7 mouse cellular contexts compared by ENCODE assay signal in genomic region chr16:31906896-31907295, GRCm38 (mm10). TPM values are rescaled to one million over a fixed set of nuclear protein-coding genes. Genes with fewer than 3 reads are reported as not detected.
DNase-seq lines count a peak whose midpoint lies in the region; ATAC-seq and TF ChIP-seq lines count a peak whose summit lies in the region.

No protein-coding gene starts in this region.

- peak overlapping the region; percentile 25 for H3K4me2 ChIP-seq in CH12.LX (ENCODE audit: insufficient read depth, low read depth, poor library complexity, severe bottlenecking)
- peak overlapping the region; percentile 38 for H3K4me2 ChIP-seq in forebrain, embryonic 13.5 days
- peak overlapping the region; percentile 46 for H3K4me2 ChIP-seq in intestine, embryonic 14.5 days (ENCODE audit: low read length)
- peak overlapping the region; percentile 45 for H3K4me2 ChIP-seq in lung, embryonic 15.5 days
- H3K4me2 ChIP-seq in stomach, postnatal 0 days (replicated peaks; ENCODE audit: low read depth), result peak overlapping the region; percentile 42

- TF ChIP-seq POLR2A in CH12.LX (IDR thresholded peaks at IDR 0.05; ENCODE audit: low read depth, low read length), result no peak

- TF ChIP-seq EP300 in CH12.LX (IDR thresholded peaks at IDR 0.05; ENCODE audit: low read length), result no peak
- no peak for TF ChIP-seq EP300 in stomach, postnatal 0 days (optimal IDR thresholded peaks at IDR 0.05)

- dilution Hi-C loops in CH12.LX (cut with MboI; ENCODE audit: extremely low pct_ligation_motif_present, extremely low pct_unique_long_range_greater_than_20kb, low sequenced_read_pairs), result no loop called here

- no peak for ATAC-seq in forebrain, embryonic 13.5 days
- ATAC-seq in intestine, embryonic 14.5 days (replicated peaks; ENCODE audit: low FRiP score, low TSS enrichment, low read depth), result 0 out of 2 replicates have a peak, but pooled peaks have one; percentile 36
- ATAC-seq in lung, embryonic 15.5 days (ENCODE audit: borderline replicate concordance, extremely low read depth, low FRiP score, low TSS enrichment), result no peak
- peak; percentile 70; the same call in 1 of the 2 replicates for ATAC-seq in stomach, postnatal 0 days (ENCODE audit: low FRiP score, low TSS enrichment)
- ATAC-seq in activated CD4-positive, CD25-positive, alpha-beta regulatory T cell, adult 4 months, result no peak

- H3K9ac ChIP-seq in CH12.LX (ENCODE audit: insufficient read depth, low read depth), result no peak overlapping the region
- H3K9ac ChIP-seq in forebrain, embryonic 13.5 days, result no peak overlapping the region
- no peak overlapping the region for H3K9ac ChIP-seq in intestine, embryonic 14.5 days (ENCODE audit: low read length)
- H3K9ac ChIP-seq in lung, embryonic 15.5 days, result no peak overlapping the region
- H3K9ac ChIP-seq in stomach, postnatal 0 days (ENCODE audit: low read length), result 0 out of 2 replicates have a peak overlapping the region, but pooled peaks have one; percentile 18

- H3K4me3 ChIP-seq in CH12.LX (replicated peaks in 1 of 3; ENCODE audit: low read depth in 2 of 3, low read length in 2 of 3, poor library complexity in 1 of 3), result no peak overlapping the region
- no peak overlapping the region for H3K4me3 ChIP-seq in forebrain, embryonic 13.5 days
- no peak overlapping the region for H3K4me3 ChIP-seq in intestine, embryonic 14.5 days (ENCODE audit: low read depth, low read length)
- peak overlapping the region; percentile 14; the same call in 1 of the 2 replicates for H3K4me3 ChIP-seq in lung, embryonic 15.5 days
- peak overlapping the region; percentile 12; the same call in 1 of the 2 replicates for H3K4me3 ChIP-seq in stomach, postnatal 0 days (ENCODE audit: low read depth, low read length)

- H3K27me3 ChIP-seq in CH12.LX (replicated peaks), result no peaks in the 10 kb centered on the region
- H3K27me3 ChIP-seq in forebrain, embryonic 13.5 days, result no peaks in the 10 kb centered on the region
- H3K27me3 ChIP-seq in intestine, embryonic 14.5 days (replicated peaks; ENCODE audit: control insufficient read depth, insufficient read depth, low read length), result no peaks in the 10 kb centered on the region
- H3K27me3 ChIP-seq in lung, embryonic 15.5 days, result peaks cover 9% of the 10 kb centered on the region
- no peaks in the 10 kb centered on the region for H3K27me3 ChIP-seq in stomach, postnatal 0 days (ENCODE audit: control insufficient read depth, insufficient read depth, low read length)

- no peak for TF ChIP-seq CTCF in CH12.LX (conservative IDR thresholded peaks at IDR 0.05 in 1 of 2, IDR thresholded peaks at IDR 0.05 in 1 of 2; ENCODE audit: low read depth in 2 of 2, low read length in 2 of 2)
- no peak for TF ChIP-seq CTCF in stomach, postnatal 0 days (IDR thresholded peaks at IDR 0.05; ENCODE audit: low read depth)

- no peaks in the 10 kb centered on the region for H3K36me3 ChIP-seq in CH12.LX (replicated peaks in 1 of 2; ENCODE audit: control insufficient read depth in 1 of 2, insufficient read depth in 1 of 2, low read length in 1 of 2)
- no peaks in the 10 kb centered on the region for H3K36me3 ChIP-seq in forebrain, embryonic 13.5 days (ENCODE audit: poor library complexity, severe bottlenecking)
- H3K36me3 ChIP-seq in intestine, embryonic 14.5 days (ENCODE audit: control insufficient read depth, insufficient read depth, low read length), result no peaks in the 10 kb centered on the region
- H3K36me3 ChIP-seq in lung, embryonic 15.5 days, result no peaks in the 10 kb centered on the region
- no peaks in the 10 kb centered on the region for H3K36me3 ChIP-seq in stomach, postnatal 0 days (ENCODE audit: control insufficient read depth, insufficient read depth, low read length)

- TF ChIP-seq RAD21 in CH12.LX (IDR thresholded peaks at IDR 0.05; ENCODE audit: low read depth, low read length), result no peak

- H3K79me2 ChIP-seq in CH12.LX (replicated peaks; ENCODE audit: control insufficient read depth, extremely low read depth, insufficient read depth, poor library complexity, severe bottlenecking), result no peaks in the 10 kb centered on the region

- H3K4me1 ChIP-seq in CH12.LX (ENCODE audit: control insufficient read depth in 1 of 2, insufficient read depth in 2 of 2), result peaks cover 0 to 9% of the 10 kb centered on the region in 2 experiments; a peak in 2 of 4 replicates
- H3K4me1 ChIP-seq in forebrain, embryonic 13.5 days, result 0 out of 2 replicates have a peak, but pooled peaks cover 13% of the 10 kb centered on the region
- peaks cover 6% of the 10 kb centered on the region for H3K4me1 ChIP-seq in intestine, embryonic 14.5 days (replicated peaks; ENCODE audit: control insufficient read depth, insufficient read depth, low read length)
- peaks cover 10% of the 10 kb centered on the region; the same call in 1 of the 2 replicates for H3K4me1 ChIP-seq in lung, embryonic 15.5 days
- H3K4me1 ChIP-seq in stomach, postnatal 0 days (replicated peaks; ENCODE audit: control insufficient read depth, insufficient read depth), result 0 out of 2 replicates have a peak, but pooled peaks cover 3% of the 10 kb centered on the region

- in situ Hi-C loops in CH12.LX (cut with MboI; ENCODE audit: low pct_ligation_motif_present, low pct_unique_long_range_greater_than_20kb, low sequenced_read_pairs), result no loop called here

- H3K27ac ChIP-seq in CH12.LX (ENCODE audit: insufficient read depth, low read depth), result no peak overlapping the region
- H3K27ac ChIP-seq in forebrain, embryonic 13.5 days, result no peak overlapping the region
- H3K27ac ChIP-seq in intestine, embryonic 14.5 days (ENCODE audit: low read depth), result no peak overlapping the region
- no peak overlapping the region for H3K27ac ChIP-seq in lung, embryonic 15.5 days
- H3K27ac ChIP-seq in stomach, postnatal 0 days (replicated peaks), result no peak overlapping the region

- DNase-seq in CH12.LX (ENCODE audit: extremely low read depth) (no peak), MEL-GATA-1-ER (ENCODE audit: extremely low read depth, low read depth) (peak; percentile 52)
- no peak for DNase-seq in intestine, embryonic 14.5 days (ENCODE audit: low spot score)
- peak; percentile 63 for DNase-seq in stomach, postnatal 0 days (ENCODE audit: low spot score)

- WGBS in forebrain, embryonic 13.5 days, result 18% methylated on average over 9 of the region's 9 CpGs
- WGBS in intestine, embryonic 14.5 days, result 6% methylated on average over 9 of the region's 9 CpGs
- 8% methylated on average over 9 of the region's 9 CpGs for WGBS in lung, embryonic 15.5 days
- WGBS in stomach, postnatal 0 days, result 7% methylated on average over 9 of the region's 9 CpGs

- H3K9me3 ChIP-seq in CH12.LX (replicated peaks; ENCODE audit: low read length), result no peaks in the 10 kb centered on the region
- no peaks in the 10 kb centered on the region for H3K9me3 ChIP-seq in forebrain, embryonic 13.5 days (replicated peaks)
- no peaks in the 10 kb centered on the region for H3K9me3 ChIP-seq in intestine, embryonic 14.5 days (ENCODE audit: control insufficient read depth, low read length)
- H3K9me3 ChIP-seq in lung, embryonic 15.5 days, result no peaks in the 10 kb centered on the region
- H3K9me3 ChIP-seq in stomach, postnatal 0 days (ENCODE audit: control insufficient read depth, low read length), result no peaks in the 10 kb centered on the region

RNA-seq across cellular contexts. Expression of gene Pigz, which starts 26.8 kb away (rescaled TPM):
- total RNA-seq in CH12.LX (2012; rRNA removed), result 1.1 and 1.4 TPM in 2 replicates
- 2.8 and 2.9 TPM in 2 replicates for total RNA-seq in CH12.LX (2014; rRNA removed)
- polyA plus RNA-seq in CH12.LX (2012; ENCODE audit: insufficient read length, low read depth), result 6.4 and 7.1 TPM in 2 replicates
- polyA plus RNA-seq in forebrain, embryonic 13.5 days (2015; fragmentation: Nextera tagmentation; extraction: Ambion mirVana), result 1.8 and 2.4 TPM in 2 replicates
- polyA plus RNA-seq in intestine, embryonic 14.5 days (2014; fragmentation: Nextera tagmentation; extraction: Ambion mirVana), result 0.57 and 0.66 TPM in 2 replicates
- polyA plus RNA-seq in lung, embryonic 15.5 days (2015; fragmentation: Nextera tagmentation; extraction: Ambion mirVana), result 0.40 and 0.71 TPM in 2 replicates
- 1.4 and 1.7 TPM in 2 replicates for polyA plus RNA-seq in stomach, postnatal 0 days (2015; fragmentation: Nextera tagmentation; extraction: Ambion mirVana)
- under 1 TPM; 0.44 to 0.64 TPM for polyA plus RNA-seq in activated CD4-positive, CD25-positive, alpha-beta regulatory T cell, adult 4 months (2017; shearing (Covaris generic))

RNA-seq across cellular contexts. Expression of gene Meltf, which starts 28.3 kb away (rescaled TPM):
- total RNA-seq in CH12.LX (2012; rRNA removed), result 0.04 TPM in 1 of 2 replicates, not detected in the other
- 0.05 and 0.09 TPM in 2 replicates for total RNA-seq in CH12.LX (2014; rRNA removed)
- 0.07 and 0.10 TPM in 2 replicates for polyA plus RNA-seq in CH12.LX (2012; ENCODE audit: insufficient read length, low read depth)
- polyA plus RNA-seq in forebrain, embryonic 13.5 days (2015; fragmentation: Nextera tagmentation; extraction: Ambion mirVana), result 0.09 and 0.16 TPM in 2 replicates
- polyA plus RNA-seq in intestine, embryonic 14.5 days (2014; fragmentation: Nextera tagmentation; extraction: Ambion mirVana), result 0.12 and 0.16 TPM in 2 replicates
- 0.11 TPM in 1 of 2 replicates, not detected in the other for polyA plus RNA-seq in lung, embryonic 15.5 days (2015; fragmentation: Nextera tagmentation; extraction: Ambion mirVana)
- polyA plus RNA-seq in stomach, postnatal 0 days (2015; fragmentation: Nextera tagmentation; extraction: Ambion mirVana), result 0.06 TPM in 1 of 2 replicates, not detected in the other
- not detected for polyA plus RNA-seq in activated CD4-positive, CD25-positive, alpha-beta regulatory T cell, adult 4 months (2017; shearing (Covaris generic))

RNA-seq across cellular contexts. Expression of gene 0610012G03Rik, which starts 41.4 kb away (rescaled TPM):
- 48.0 and 50.1 TPM in 2 replicates for total RNA-seq in CH12.LX (2012; rRNA removed)
- total RNA-seq in CH12.LX (2014; rRNA removed), result 33.0 and 38.0 TPM in 2 replicates
- polyA plus RNA-seq in CH12.LX (2012; ENCODE audit: insufficient read length, low read depth), result 23.3 and 29.4 TPM in 2 replicates
- 99.7 and 103 TPM in 2 replicates for polyA plus RNA-seq in forebrain, embryonic 13.5 days (2015; fragmentation: Nextera tagmentation; extraction: Ambion mirVana)
- polyA plus RNA-seq in intestine, embryonic 14.5 days (2014; fragmentation: Nextera tagmentation; extraction: Ambion mirVana), result 111 and 117 TPM in 2 replicates
- polyA plus RNA-seq in lung, embryonic 15.5 days (2015; fragmentation: Nextera tagmentation; extraction: Ambion mirVana), result 75.7 and 77.3 TPM in 2 replicates
- polyA plus RNA-seq in stomach, postnatal 0 days (2015; fragmentation: Nextera tagmentation; extraction: Ambion mirVana), result 109 and 112 TPM in 2 replicates
- 1 to 10 TPM; 5.5 to 7.3 TPM for polyA plus RNA-seq in activated CD4-positive, CD25-positive, alpha-beta regulatory T cell, adult 4 months (2017; shearing (Covaris generic))

RNA-seq across cellular contexts. Expression of gene Ncbp2, which starts 41.4 kb away (rescaled TPM):
- total RNA-seq in CH12.LX (2012; rRNA removed) (85.9 and 102 TPM in 2 replicates), CH12.LX (2014; rRNA removed) (34.9 and 39.1 TPM in 2 replicates)
- 178 and 250 TPM in 2 replicates for polyA plus RNA-seq in CH12.LX (2012; ENCODE audit: insufficient read length, low read depth)
- 121 TPM in 2 replicates for polyA plus RNA-seq in forebrain, embryonic 13.5 days (2015; fragmentation: Nextera tagmentation; extraction: Ambion mirVana)
- 90.5 and 106 TPM in 2 replicates for polyA plus RNA-seq in intestine, embryonic 14.5 days (2014; fragmentation: Nextera tagmentation; extraction: Ambion mirVana)
- 114 TPM in 2 replicates for polyA plus RNA-seq in lung, embryonic 15.5 days (2015; fragmentation: Nextera tagmentation; extraction: Ambion mirVana)
- polyA plus RNA-seq in stomach, postnatal 0 days (2015; fragmentation: Nextera tagmentation; extraction: Ambion mirVana), result 50.9 and 52.3 TPM in 2 replicates
- 10 to 100 TPM; 32.3 to 38.7 TPM for polyA plus RNA-seq in activated CD4-positive, CD25-positive, alpha-beta regulatory T cell, adult 4 months (2017; shearing (Covaris generic))

Comparison
In these comparisons a context has a peak if more than half of its experiments do, and no peak if none do; other contexts are left out.
1. DNase-seq: peak in MEL-GATA-1-ER (single experiment) and stomach, postnatal 0 days (single experiment); none in CH12.LX (single experiment) and intestine, embryonic 14.5 days (single experiment).
2. H3K4me3 ChIP-seq: peak in lung, embryonic 15.5 days (single experiment) and stomach, postnatal 0 days (single experiment); none in CH12.LX (0 of 3), forebrain, embryonic 13.5 days (single experiment) and intestine, embryonic 14.5 days (single experiment).
3. ATAC-seq: peak in intestine, embryonic 14.5 days (single experiment) and stomach, postnatal 0 days (single experiment); none in forebrain, embryonic 13.5 days (single experiment), lung, embryonic 15.5 days (single experiment) and activated CD4-positive, CD25-positive, alpha-beta regulatory T cell, adult 4 months (single experiment).
4. Peak in every context shown above with its lines, with median percentiles within 50 percentile points of each other: H3K4me2 ChIP-seq.